Mouse (Mus musculus): ENCODE measurements around the gene Plxna3. TPM values are rescaled to one million over a fixed set of nuclear protein-coding genes. Genes with fewer than 3 reads are reported as not detected.

Plxna3 gene
- polyA plus RNA-seq, 1 experiment = 7.9 TPM

GRCm38 (mm10) chrX:74392535-74393443 is 63.9 kb downstream of the Plxna3 start, which contains the start of the genes Fam3a and Ikbkg:
Gene Fam3a (minus strand): TSS chrX:74393272.
Gene Ikbkg (plus strand): TSS chrX:74393290.
- Histone ChIP-seq H3K36me3 (ENCODE audit: control insufficient read depth, insufficient read depth) (no peaks in the 10 kb centered on the region), H3K4me3 (ENCODE audit: insufficient read depth, poor library complexity, severe bottlenecking) (peak within 1 kb of the TSS; percentile 44), H3ac (ENCODE audit: control insufficient read depth, insufficient read length, low read depth) (peak within 1 kb of the TSS; percentile 77), H3K79me3 (ENCODE audit: low read depth) (no peaks in the 10 kb centered on the region), H3K27me3 (ENCODE audit: control insufficient read depth, insufficient read depth, insufficient read length) (no peaks in the 10 kb centered on the region), H3K79me2 (ENCODE audit: control insufficient read depth, insufficient read depth) (no peaks in the 10 kb centered on the region)
- TF ChIP-seq CTCF (IDR thresholded peaks at IDR 0.05; ENCODE audit: control insufficient read depth, insufficient read depth, insufficient read length) (no peak), CEBPB (IDR thresholded peaks at IDR 0.05; ENCODE audit: low read depth) (no peak), MYOD1 (IDR thresholded peaks at IDR 0.05; ENCODE audit: control insufficient read depth, insufficient read length, low read depth) (no peak), MAX (IDR thresholded peaks at IDR 0.05) (peak; percentile 33)

Small RNAs within 50 kb of the gene (microRNA-seq; reads per million reads assigned to microRNA genes)
- not detected for gene Mir7092 (ENCODE audit: borderline microRNAs expressed)

Other genes starting within 250 kb of the Plxna3 start
- gene Opn1mw, start 201.6 kb upstream of the Plxna3 start, polyA plus RNA-seq (2012; fragmentation: generic; extraction: Trizol) = 0.07 TPM
- gene Mecp2, start 193.7 kb upstream of the Plxna3 start, polyA plus RNA-seq (2012; fragmentation: generic; extraction: Trizol) = 7.0 TPM
- gene Tex28, start 161.2 kb upstream of the Plxna3 start, polyA plus RNA-seq (2012; fragmentation: generic; extraction: Trizol) = not detected
- gene Tktl1, start 151.8 kb upstream of the Plxna3 start, polyA plus RNA-seq (2012; fragmentation: generic; extraction: Trizol) = 0.01 TPM
- 1,024 TPM for gene Flna, start 79.2 kb upstream of the Plxna3 start, polyA plus RNA-seq (2012; fragmentation: generic; extraction: Trizol)
- gene Emd, start 74.4 kb upstream of the Plxna3 start, polyA plus RNA-seq (2012; fragmentation: generic; extraction: Trizol) = 172 TPM
- 3,196 TPM for gene Rpl10, start 58.3 kb upstream of the Plxna3 start, polyA plus RNA-seq (2012; fragmentation: generic; extraction: Trizol)
- 18.1 TPM for gene Taz, start 47.2 kb upstream of the Plxna3 start, polyA plus RNA-seq (2012; fragmentation: generic; extraction: Trizol)
- 13.9 TPM for gene Dnase1l1, start 46.7 kb upstream of the Plxna3 start, polyA plus RNA-seq (2012; fragmentation: generic; extraction: Trizol)
- 120 TPM for gene Atp6ap1, start 32.0 kb upstream of the Plxna3 start, polyA plus RNA-seq (2012; fragmentation: generic; extraction: Trizol)
- 95.2 TPM for gene Gdi1, start 24.1 kb upstream of the Plxna3 start, polyA plus RNA-seq (2012; fragmentation: generic; extraction: Trizol)
- gene Fam50a, start 16.0 kb upstream of the Plxna3 start, polyA plus RNA-seq (2012; fragmentation: generic; extraction: Trizol) = 45.4 TPM
- gene Lage3, start 24.6 kb downstream of the Plxna3 start, polyA plus RNA-seq (2012; fragmentation: generic; extraction: Trizol) = 68.7 TPM
- 60.7 TPM for gene Ubl4a, start 44.2 kb downstream of the Plxna3 start, polyA plus RNA-seq (2012; fragmentation: generic; extraction: Trizol)
- gene Slc10a3, start 44.3 kb downstream of the Plxna3 start, polyA plus RNA-seq (2012; fragmentation: generic; extraction: Trizol) = 18.5 TPM
- 11.5 TPM for gene Fam3a, start 64.2 kb downstream of the Plxna3 start, polyA plus RNA-seq (2012; fragmentation: generic; extraction: Trizol)
- gene Ikbkg, start 64.2 kb downstream of the Plxna3 start, polyA plus RNA-seq (2012; fragmentation: generic; extraction: Trizol) = 37.1 TPM
- gene G6pdx, start 100.1 kb downstream of the Plxna3 start, polyA plus RNA-seq (2012; fragmentation: generic; extraction: Trizol) = 148 TPM
- not detected for gene Gm6880, start 152.3 kb downstream of the Plxna3 start, polyA plus RNA-seq (2012; fragmentation: generic; extraction: Trizol)
- not detected for gene Olfr1326-ps1, start 245.8 kb downstream of the Plxna3 start, polyA plus RNA-seq (2012; fragmentation: generic; extraction: Trizol)